Mouse (Mus musculus): ENCODE results near the gene P4hb. TPM values are rescaled to one million over a fixed set of nuclear protein-coding genes. Genes with fewer than 3 reads are reported as not detected.

The P4hb gene
- polyA plus RNA-seq, 1 experiment from 2014 or later = 791 TPM

DNA sequence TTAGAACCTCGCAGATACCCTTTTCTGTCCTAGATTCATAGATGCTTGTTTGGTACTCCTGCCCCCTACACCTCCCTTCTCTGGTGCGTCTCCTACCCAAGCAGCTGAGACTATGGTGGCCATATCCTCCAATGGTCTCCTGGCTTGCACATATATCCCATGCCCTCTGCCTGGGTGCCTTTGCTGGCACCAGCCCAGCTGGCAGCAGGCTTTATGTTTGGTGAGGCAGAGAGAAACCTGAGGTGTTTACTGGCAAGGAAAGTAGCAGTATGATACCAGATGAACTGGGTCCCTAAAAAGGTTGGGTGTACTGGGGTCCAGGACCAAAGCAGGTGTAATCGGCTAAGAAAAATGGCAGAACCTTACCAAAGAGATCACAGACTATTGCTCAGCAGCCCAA is 27.1 kb downstream of the P4hb start:
- H3K27ac ChIP-seq = no peak overlapping the region
- ATAC-seq (ENCODE audit: low FRiP score, low read depth) = no peak
- WGBS = 99% methylated on average over 3 of the region's 3 CpGs
- no peak overlapping the region for H3K4me2 ChIP-seq (replicated peaks)
- no peak overlapping the region for H3K9ac ChIP-seq
- peaks cover 27% of the 10 kb centered on the region for H3K4me1 ChIP-seq
- no peaks in the 10 kb centered on the region for H3K9me3 ChIP-seq
- H3K4me3 ChIP-seq = no peak overlapping the region
- peaks cover 48% of the 10 kb centered on the region for H3K36me3 ChIP-seq
- no peaks in the 10 kb centered on the region for H3K27me3 ChIP-seq

DNA sequence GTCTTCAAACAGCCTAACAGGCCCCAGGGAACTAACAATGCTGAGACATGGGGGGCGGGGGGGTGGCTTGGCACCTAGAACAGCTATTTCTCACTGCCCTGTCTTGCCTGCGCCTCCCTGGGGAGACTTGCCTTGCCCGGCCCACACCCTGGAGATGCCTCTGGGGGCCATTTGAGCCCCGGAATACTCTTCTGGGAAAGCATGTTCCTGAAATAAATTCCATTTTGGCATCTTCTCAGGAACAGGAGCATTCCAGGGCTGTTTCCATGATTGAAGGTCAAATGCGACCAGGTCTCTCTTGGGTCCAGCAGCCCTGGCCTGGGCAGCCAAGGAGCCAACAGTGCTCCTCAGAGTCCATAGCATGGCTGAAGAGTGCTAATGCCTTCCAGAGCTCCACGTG is 30.7 kb downstream of the P4hb start:
- WGBS = 78% methylated on average over 6 of the region's 6 CpGs
- no peak overlapping the region; the same call in 1 of the 2 replicates for H3K9ac ChIP-seq
- ATAC-seq (ENCODE audit: low FRiP score, low read depth) = no peak
- no peaks in the 10 kb centered on the region for H3K27me3 ChIP-seq
- H3K4me2 ChIP-seq (replicated peaks) = no peak overlapping the region
- peaks cover 31% of the 10 kb centered on the region for H3K4me1 ChIP-seq
- H3K36me3 ChIP-seq = peaks cover 48% of the 10 kb centered on the region
- H3K27ac ChIP-seq = no peak overlapping the region
- H3K9me3 ChIP-seq = no peaks in the 10 kb centered on the region
- no peak overlapping the region for H3K4me3 ChIP-seq

DNA sequence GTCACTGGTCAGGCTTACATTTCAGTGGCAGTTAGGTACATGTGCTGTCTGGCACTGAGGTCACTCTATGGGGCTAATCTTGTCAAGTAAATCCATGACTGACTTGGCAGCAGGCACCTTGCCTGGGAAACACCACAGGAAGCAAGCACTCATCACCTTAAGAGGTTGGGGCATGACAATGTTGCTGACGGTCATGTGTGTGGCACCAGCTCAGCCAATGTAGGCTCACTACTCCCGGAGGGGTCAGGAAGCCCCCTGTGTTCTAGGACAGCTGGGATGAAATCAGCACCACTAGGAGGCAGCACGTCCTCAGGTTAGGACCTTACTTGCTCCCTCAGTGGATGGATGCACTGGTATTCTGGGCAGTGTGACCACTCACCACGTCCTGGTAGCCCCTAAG is 31.1 kb downstream of the P4hb start:
- ATAC-seq (ENCODE audit: low FRiP score, low read depth) = no peak
- Histone ChIP-seq H3K27me3 (no peaks in the 10 kb centered on the region), H3K9me3 (no peaks in the 10 kb centered on the region), H3K4me2 (replicated peaks) (no peak overlapping the region), H3K4me3 (no peak overlapping the region), H3K36me3 (peaks cover 48% of the 10 kb centered on the region), H3K9ac (no peak overlapping the region; the same call in 1 of the 2 replicates), H3K27ac (no peak overlapping the region), H3K4me1 (peaks cover 30% of the 10 kb centered on the region)
- WGBS = 46% methylated on average over 4 of the region's 4 CpGs

DNA sequence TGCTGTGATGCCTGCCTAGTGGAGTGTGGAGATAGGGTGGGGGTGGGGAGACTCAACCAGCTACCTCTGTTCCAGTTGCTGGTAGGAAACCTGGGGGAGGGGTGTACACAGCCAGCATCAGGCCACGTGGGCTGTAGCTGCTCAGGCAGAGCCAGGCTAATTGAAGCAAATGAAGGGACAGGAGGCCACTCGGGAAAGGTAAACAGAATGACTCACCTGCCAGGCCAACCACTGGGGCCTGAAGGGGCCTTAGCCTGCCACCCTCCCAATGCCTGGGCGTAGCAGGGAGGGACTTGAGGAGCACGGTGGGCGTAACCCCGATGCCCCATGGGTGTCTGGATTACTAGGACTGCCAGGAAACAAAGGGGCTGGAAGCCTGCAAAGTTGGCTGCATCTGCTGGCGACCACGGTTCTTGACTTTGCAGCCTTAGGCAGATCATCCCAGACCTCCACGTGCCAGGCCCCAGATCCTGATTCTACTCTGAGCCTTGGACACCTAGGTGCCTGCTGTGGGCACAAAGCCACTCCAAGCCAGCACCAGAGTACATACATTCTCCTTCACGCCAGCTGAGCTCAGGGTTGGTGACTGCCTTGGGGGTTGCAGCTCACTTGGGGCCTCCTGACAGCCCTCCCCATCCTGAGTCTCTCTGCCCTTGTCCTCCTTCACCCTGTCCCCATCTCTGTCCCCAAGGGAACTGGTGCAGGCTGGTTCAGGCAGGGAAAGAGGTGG is 33.6 kb downstream of the P4hb start:
- Histone ChIP-seq H3K36me3 (peaks cover 30% of the 10 kb centered on the region), H3K9ac (peak overlapping the region; percentile 51), H3K9me3 (no peaks in the 10 kb centered on the region), H3K27ac (peak overlapping the region; percentile 67), H3K4me2 (replicated peaks) (peak overlapping the region; percentile 11; the same call in 1 of the 2 replicates), H3K4me3 (no peak overlapping the region), H3K4me1 (peaks cover 28% of the 10 kb centered on the region), H3K27me3 (peaks cover 14% of the 10 kb centered on the region)
- WGBS = 28% methylated on average over 10 of the region's 10 CpGs
- ATAC-seq (ENCODE audit: low FRiP score, low read depth) = peak; percentile 48; the same call in 1 of the 2 replicates

DNA sequence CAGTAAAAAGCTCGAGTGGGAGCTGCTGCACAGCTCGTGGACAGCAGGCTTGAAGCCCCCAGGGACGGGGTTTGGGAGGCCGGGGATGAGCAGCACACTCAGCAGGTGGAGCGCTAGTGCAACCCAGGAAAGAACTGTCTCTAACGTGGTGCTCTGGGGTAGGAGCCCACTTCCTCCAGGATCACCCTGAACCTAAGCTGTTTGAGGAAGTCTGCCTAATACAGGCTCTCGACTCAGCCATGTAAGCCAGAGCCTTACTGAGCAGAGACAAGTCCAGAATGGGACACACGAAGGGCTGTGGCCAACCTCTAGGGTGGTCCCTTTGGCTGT is 34.1 kb downstream of the P4hb start:
- ATAC-seq (ENCODE audit: low FRiP score, low read depth) = no peak

DNA sequence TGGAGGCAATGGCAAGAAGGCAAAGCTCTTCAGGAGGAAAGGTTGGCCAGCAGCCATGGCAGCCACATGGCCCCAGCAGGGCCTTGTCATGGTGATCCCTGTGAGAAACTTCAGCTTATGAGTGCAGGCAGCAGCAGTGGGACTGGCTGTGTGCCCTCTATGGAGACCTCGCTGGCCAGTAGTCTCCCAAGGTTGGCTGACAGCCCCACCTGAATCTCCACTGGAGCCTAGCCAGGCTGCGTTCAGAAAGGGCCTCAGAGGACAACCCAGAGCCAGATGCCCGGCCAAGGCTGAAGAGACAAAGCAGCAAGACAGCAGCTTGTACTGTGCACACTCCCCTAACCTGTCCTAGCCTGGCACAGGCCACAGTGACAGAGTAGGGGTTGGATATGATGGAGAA is 34.6 kb downstream of the P4hb start:
- ATAC-seq (ENCODE audit: low FRiP score, low read depth) = no peak
- Histone ChIP-seq H3K9ac (no peak overlapping the region), H3K27ac (peak overlapping the region; percentile 67; the same call in 1 of the 2 replicates), H3K36me3 (peaks cover 21% of the 10 kb centered on the region), H3K4me2 (replicated peaks) (no peak overlapping the region), H3K4me1 (peaks cover 28% of the 10 kb centered on the region), H3K4me3 (no peak overlapping the region), H3K27me3 (peaks cover 22% of the 10 kb centered on the region), H3K9me3 (no peaks in the 10 kb centered on the region)
- 80% methylated on average over 3 of the region's 3 CpGs for WGBS

More for the DNA sequence above, 34.1 kb downstream of the P4hb start:
- peak overlapping the region; percentile 67; the same call in 1 of the 2 replicates for H3K27ac ChIP-seq
- WGBS = 58% methylated on average over 8 of the region's 8 CpGs
- no peaks in the 10 kb centered on the region for H3K9me3 ChIP-seq
- peaks cover 28% of the 10 kb centered on the region for H3K4me1 ChIP-seq
- peaks cover 19% of the 10 kb centered on the region for H3K27me3 ChIP-seq
- H3K9ac ChIP-seq = 0 out of 2 replicates have a peak overlapping the region, but pooled peaks have one; percentile 51
- H3K36me3 ChIP-seq = peaks cover 25% of the 10 kb centered on the region
- H3K4me2 ChIP-seq (replicated peaks) = peak overlapping the region; percentile 11; the same call in 1 of the 2 replicates
- no peak overlapping the region for H3K4me3 ChIP-seq

DNA sequence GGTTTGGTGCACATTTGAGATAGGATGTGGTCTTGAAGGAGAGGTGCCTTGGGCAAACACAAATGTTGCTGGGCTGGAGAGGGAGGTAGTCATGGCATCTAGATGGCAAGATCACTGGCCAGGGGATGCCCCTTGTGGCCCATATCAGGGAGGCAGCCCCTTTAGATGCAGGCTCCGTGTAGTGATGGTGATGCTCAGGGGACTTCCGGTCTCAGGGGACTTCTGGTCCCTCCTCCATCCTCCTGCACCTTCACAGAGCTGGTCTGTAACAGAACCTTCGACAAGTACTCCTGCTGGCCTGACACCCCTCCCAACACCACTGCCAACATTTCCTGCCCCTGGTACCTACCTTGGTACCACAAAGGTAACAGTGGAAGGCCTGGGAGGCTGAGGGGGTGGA is 37.2 kb downstream of the P4hb start:
- no peak overlapping the region for H3K4me3 ChIP-seq
- H3K27me3 ChIP-seq = peaks cover 49% of the 10 kb centered on the region
- 65% methylated on average over 3 of the region's 3 CpGs for WGBS
- H3K36me3 ChIP-seq = no peaks in the 10 kb centered on the region
- no peak overlapping the region for H3K4me2 ChIP-seq (replicated peaks)
- H3K4me1 ChIP-seq = peaks cover 41% of the 10 kb centered on the region
- H3K9me3 ChIP-seq = no peaks in the 10 kb centered on the region
- H3K9ac ChIP-seq = no peak overlapping the region
- H3K27ac ChIP-seq = no peak overlapping the region
- ATAC-seq (ENCODE audit: low FRiP score, low read depth) = no peak

DNA sequence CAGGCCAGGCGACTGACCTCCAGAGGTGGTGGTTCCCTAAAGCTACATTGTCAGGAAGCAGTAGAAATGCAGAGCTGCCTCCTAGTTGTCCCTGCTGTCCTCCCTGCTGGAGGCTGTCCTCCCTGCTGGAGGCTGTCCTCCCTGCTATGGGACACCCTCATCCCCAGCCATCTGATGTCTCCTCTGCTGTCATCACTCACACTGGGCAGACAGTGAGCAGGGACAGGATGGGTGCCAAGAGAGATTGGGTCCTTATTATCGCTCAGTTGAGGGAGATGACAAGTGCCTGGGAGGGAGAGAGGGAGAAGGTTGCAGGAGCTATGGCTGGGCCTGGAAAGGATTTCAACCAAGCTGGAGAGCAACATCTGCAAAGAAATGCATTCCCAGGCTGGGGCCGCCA is 37.9 kb downstream of the P4hb start:
- Histone ChIP-seq H3K27ac (no peak overlapping the region), H3K4me2 (replicated peaks) (no peak overlapping the region), H3K4me3 (no peak overlapping the region), H3K27me3 (peaks cover 55% of the 10 kb centered on the region), H3K9me3 (no peaks in the 10 kb centered on the region), H3K36me3 (no peaks in the 10 kb centered on the region), H3K9ac (no peak overlapping the region), H3K4me1 (peaks cover 40% of the 10 kb centered on the region)
- 75% methylated on average over 3 of the region's 3 CpGs for WGBS
- ATAC-seq (ENCODE audit: low FRiP score, low read depth) = no peak

DNA sequence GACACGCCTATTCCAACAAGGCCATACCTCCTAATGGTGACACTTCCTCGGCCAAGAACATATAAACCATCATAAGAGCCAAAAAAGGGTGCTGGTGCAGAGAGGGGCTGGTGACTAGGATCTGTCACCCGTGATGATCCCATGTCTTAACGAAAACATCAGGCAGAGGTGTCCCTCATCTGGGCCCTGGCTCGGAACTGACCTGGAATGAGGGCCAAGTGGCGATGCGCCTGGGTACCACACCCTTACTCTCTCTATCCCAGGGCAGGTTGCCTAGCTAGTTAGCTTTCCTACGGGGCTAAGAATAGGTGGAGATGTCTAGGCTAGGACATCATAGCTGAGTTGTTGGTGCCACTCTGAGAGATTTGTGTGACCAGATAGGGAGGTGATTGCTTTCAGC is 39.0 kb downstream of the P4hb start:
- Histone ChIP-seq H3K4me1 (peaks cover 33% of the 10 kb centered on the region), H3K27me3 (peaks cover 66% of the 10 kb centered on the region), H3K4me3 (no peak overlapping the region), H3K27ac (no peak overlapping the region), H3K36me3 (no peaks in the 10 kb centered on the region), H3K4me2 (replicated peaks) (no peak overlapping the region), H3K9me3 (no peaks in the 10 kb centered on the region), H3K9ac (no peak overlapping the region)
- no peak for ATAC-seq (ENCODE audit: low FRiP score, low read depth)
- 84% methylated on average over 8 of the region's 8 CpGs for WGBS

DNA sequence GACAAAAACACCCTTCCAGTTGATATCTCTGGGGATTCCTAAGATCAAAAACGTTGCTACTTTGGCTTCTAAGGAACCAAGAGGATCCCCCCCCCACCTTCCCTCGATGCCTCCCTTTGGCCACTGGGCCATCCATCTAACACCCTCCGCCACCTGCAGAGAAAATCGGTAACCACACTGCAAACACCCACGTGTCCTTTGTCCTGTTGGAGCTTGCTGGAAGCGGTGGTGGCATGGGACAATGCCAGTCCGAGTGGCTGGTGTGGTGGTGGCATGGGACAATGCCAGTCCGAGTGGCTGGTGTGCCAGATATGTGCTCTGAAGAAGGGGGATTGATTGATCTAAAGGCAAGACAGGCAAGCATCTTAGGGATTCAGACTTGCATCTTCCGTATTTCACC is 41.4 kb downstream of the P4hb start:
- Histone ChIP-seq H3K9ac (0 out of 2 replicates have a peak overlapping the region, but pooled peaks have one; percentile 72), H3K4me1 (peaks cover 23% of the 10 kb centered on the region), H3K27me3 (peaks cover 83% of the 10 kb centered on the region), H3K4me3 (peak overlapping the region; percentile 53), H3K36me3 (no peaks in the 10 kb centered on the region), H3K27ac (no peak overlapping the region), H3K4me2 (replicated peaks) (peak overlapping the region; percentile 91), H3K9me3 (no peaks in the 10 kb centered on the region)
- ATAC-seq (ENCODE audit: low FRiP score, low read depth) = no peak
- 32% methylated on average over 9 of the region's 9 CpGs for WGBS

DNA sequence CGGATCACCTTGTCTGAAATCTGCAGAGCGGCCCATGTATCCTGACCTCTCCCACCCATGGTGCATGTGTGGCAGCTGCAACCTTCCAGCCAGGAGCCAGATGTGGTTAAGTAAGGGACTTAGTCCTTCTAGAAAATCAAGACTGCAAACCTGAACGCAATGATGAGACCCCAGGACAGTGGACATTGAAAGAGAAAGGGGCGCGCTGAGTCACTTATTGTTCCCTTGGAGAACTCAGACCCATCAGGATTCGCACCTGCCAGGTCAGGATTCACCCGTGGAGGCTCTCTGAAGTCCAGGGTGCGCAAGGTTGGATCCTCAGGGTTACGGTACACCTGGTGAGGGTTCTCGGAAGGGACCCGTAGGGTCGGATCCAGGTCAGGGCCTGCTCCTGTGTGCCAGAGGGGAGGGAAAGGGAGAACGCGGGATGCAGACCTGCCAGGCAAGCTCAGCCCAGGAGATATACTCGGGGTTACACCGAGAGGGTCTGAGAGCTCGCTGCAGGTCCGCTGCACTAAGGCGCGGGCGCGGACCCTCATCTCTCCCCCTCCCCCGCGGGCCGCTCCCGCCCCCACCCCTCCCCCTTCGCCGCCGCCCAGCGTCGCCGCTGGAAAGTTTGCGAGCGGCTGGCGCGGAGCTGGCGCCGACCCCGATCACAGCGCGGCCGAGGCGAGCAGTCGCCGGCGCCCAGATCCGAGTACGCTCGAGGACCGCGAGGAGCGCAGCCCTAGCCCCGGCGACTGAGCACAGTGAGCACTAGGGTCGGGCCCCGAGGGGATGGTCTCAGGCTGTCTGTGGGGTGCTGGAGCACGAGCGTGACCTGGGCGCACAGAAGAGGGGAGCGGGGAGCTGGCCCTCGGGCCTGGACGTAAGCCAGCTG is 42.7 kb downstream of the P4hb start, which contains the start of gene Gcgr:
Gene Gcgr (plus strand): TSS at position 615 of the 880 bp plus-strand sequence.
- no peak within 1 kb of the TSS for H3K27ac ChIP-seq
- peak within 1 kb of the TSS; percentile 91 for H3K4me2 ChIP-seq (replicated peaks)
- peak; percentile 40 for ATAC-seq (ENCODE audit: low FRiP score, low read depth)
- peaks cover 77% of the 10 kb centered on the region for H3K27me3 ChIP-seq
- 8% methylated on average over 46 of the region's 62 CpGs for WGBS
- H3K4me1 ChIP-seq = peaks cover 23% of the 10 kb centered on the region
- H3K36me3 ChIP-seq = no peaks in the 10 kb centered on the region
- no peaks in the 10 kb centered on the region for H3K9me3 ChIP-seq
- peak within 1 kb of the TSS; percentile 72 for H3K9ac ChIP-seq
- peak within 1 kb of the TSS; percentile 53 for H3K4me3 ChIP-seq

DNA sequence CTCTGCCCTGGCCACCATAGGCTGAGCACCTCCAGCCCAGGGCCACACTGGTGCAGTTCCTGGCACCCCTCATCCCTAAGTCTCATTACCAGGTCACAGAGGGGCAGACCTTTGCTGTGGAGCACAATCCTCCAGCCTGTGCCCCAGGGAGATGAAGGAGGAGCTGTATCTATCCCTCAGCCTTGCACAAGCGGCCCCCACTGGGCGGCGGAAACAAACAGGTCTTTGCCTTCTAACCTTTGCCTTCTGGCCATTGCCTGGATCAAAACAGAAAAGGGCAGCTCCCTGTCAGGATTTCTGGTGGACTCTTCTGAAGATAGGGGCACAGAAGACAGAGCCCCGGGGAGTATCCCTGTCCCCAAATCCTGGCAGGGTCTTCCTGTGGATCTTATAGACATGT is 44.1 kb downstream of the P4hb start:
- Histone ChIP-seq H3K27me3 (peaks cover 64% of the 10 kb centered on the region), H3K4me2 (replicated peaks) (no peak overlapping the region), H3K9ac (no peak overlapping the region), H3K9me3 (no peaks in the 10 kb centered on the region), H3K4me3 (no peak overlapping the region), H3K27ac (no peak overlapping the region), H3K4me1 (peaks cover 23% of the 10 kb centered on the region), H3K36me3 (no peaks in the 10 kb centered on the region)
- WGBS = 72% methylated on average over 4 of the region's 4 CpGs
- no peak for ATAC-seq (ENCODE audit: low FRiP score, low read depth)
